ENCODE assay signal across 8 mouse cellular contexts in the genomic region with DNA sequence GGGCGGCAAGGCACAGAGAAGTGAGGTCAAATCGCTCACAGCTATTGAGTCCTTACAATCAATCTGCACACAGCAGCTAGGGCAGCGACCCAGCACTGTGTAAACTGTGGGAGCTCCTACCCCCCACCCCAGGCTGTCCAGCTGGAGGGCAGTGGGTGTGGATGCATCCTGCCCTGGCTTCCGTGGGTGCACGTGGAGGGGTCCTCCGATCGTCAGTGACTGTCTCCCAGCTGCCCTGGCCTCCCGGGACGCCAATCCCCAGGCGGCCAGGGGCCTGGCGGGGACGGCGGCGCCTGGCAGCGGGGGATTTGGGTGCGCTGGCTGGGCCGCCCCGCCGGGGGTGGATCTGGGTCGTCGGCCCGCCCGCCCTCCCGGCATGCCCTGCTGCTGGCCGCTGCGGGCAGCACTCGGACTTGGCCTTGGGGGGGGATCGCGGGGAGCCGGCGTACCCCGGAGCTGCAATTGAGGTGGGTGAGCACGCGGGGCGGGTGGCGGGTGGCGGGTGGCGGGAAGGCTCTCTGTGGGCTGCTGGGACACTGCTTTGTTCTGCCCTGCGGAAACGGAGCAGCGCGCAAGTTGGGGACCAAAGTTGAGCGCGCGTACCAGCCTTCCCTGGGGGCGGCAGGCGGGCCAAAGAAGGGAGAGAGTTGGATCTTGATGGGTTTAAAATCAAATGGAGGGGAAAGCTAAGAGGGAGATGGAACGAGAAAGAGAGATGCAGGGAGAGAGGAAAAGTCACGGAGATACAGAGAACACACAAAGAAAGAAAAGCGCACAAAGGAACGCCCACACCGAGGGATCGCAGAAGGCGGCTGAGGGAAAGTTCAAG. TPM values are rescaled to one million over a fixed set of nuclear protein-coding genes. Genes with fewer than 3 reads are reported as not detected.
DNase-seq lines count a peak whose midpoint lies in the region; ATAC-seq and TF ChIP-seq lines count a peak whose summit lies in the region.

Tmem98 (plus strand) TSS at position 183 of the 829 bp plus-strand sequence.

- H3K27ac ChIP-seq in hindbrain, embryonic 15.5 days (replicated peaks) = no peak within 1 kb of the TSS
- H3K27ac ChIP-seq in neural tube, embryonic 11.5 days (ENCODE audit: low read depth, low read length) = peak within 1 kb of the TSS; percentile 80

- no peaks in the 10 kb centered on the region for H3K9me3 ChIP-seq in hindbrain, embryonic 15.5 days
- no peaks in the 10 kb centered on the region for H3K9me3 ChIP-seq in neural tube, embryonic 11.5 days (ENCODE audit: control insufficient read depth, low read length)

- peak; percentile 38 to 50 for DNase-seq in layer of hippocampus, adult 18-20 months (ENCODE audit: low spot score in 2 of 2)
- DNase-seq in layer of hippocampus, postnatal 14 days (ENCODE audit: low spot score in 2 of 2) = no peak
- DNase-seq in brain, embryonic 14.5 days (ENCODE audit: low read depth) = peak; percentile 69
- peak; percentile 35 for DNase-seq in forelimb bud, embryonic 11.5 days (ENCODE audit: low read depth, low spot score)
- DNase-seq in liver = peak; percentile 54
- peak; percentile 57 for DNase-seq in neural tube, embryonic 11.5 days (ENCODE audit: low spot score)

- no peaks in the 10 kb centered on the region for H3K36me3 ChIP-seq in hindbrain, embryonic 15.5 days
- H3K36me3 ChIP-seq in neural tube, embryonic 11.5 days (ENCODE audit: control insufficient read depth, insufficient read depth, low read length) = 0 out of 2 replicates have a peak, but pooled peaks cover 2% of the 10 kb centered on the region

- peak within 1 kb of the TSS; percentile 47 for H3K4me3 ChIP-seq in hindbrain, embryonic 15.5 days
- peak within 1 kb of the TSS; percentile 50 for H3K4me3 ChIP-seq in neural tube, embryonic 11.5 days (ENCODE audit: low read depth, low read length)

- H3K4me2 ChIP-seq in hindbrain, embryonic 15.5 days = peak within 1 kb of the TSS; percentile 87
- peak within 1 kb of the TSS; percentile 88 for H3K4me2 ChIP-seq in neural tube, embryonic 11.5 days (ENCODE audit: low read depth)

- H3K9ac ChIP-seq in hindbrain, embryonic 15.5 days = peak within 1 kb of the TSS; percentile 37
- peak within 1 kb of the TSS; percentile 92 for H3K9ac ChIP-seq in neural tube, embryonic 11.5 days (ENCODE audit: low read length)

- peaks cover 19% of the 10 kb centered on the region for H3K4me1 ChIP-seq in hindbrain, embryonic 15.5 days (replicated peaks)
- H3K4me1 ChIP-seq in neural tube, embryonic 11.5 days (ENCODE audit: control insufficient read depth, insufficient read depth, low read length) = peaks cover 9% of the 10 kb centered on the region; the same call in 1 of the 2 replicates

- no peak for TF ChIP-seq CTCF in brain, embryonic 14.5 days (IDR thresholded peaks at IDR 0.05; ENCODE audit: borderline replicate concordance, extremely low read depth, insufficient read depth, insufficient read length)

- TF ChIP-seq POLR2A in brain, embryonic 14.5 days (IDR thresholded peaks at IDR 0.05; ENCODE audit: borderline replicate concordance, extremely low read depth, insufficient read depth, insufficient read length, poor library complexity, severe bottlenecking) = 0 out of 2 replicates have a peak, but pooled peaks have one; percentile 11

- no peaks in the 10 kb centered on the region for H3K27me3 ChIP-seq in hindbrain, embryonic 15.5 days
- H3K27me3 ChIP-seq in neural tube, embryonic 11.5 days (ENCODE audit: control insufficient read depth, insufficient read depth, low read length) = no peaks in the 10 kb centered on the region

- ATAC-seq in hindbrain, embryonic 15.5 days (ENCODE audit: low FRiP score, low read depth) = peak; percentile 54
- peak; percentile 60 for ATAC-seq in neural tube, embryonic 11.5 days (ENCODE audit: insufficient read depth, low FRiP score, low TSS enrichment)
- ATAC-seq in CD4-positive, CD25-positive, alpha-beta regulatory T cell, adult 4 months = no peak

- WGBS in hindbrain, embryonic 15.5 days = under 1% methylated on average over 53 of the region's 54 CpGs
- WGBS in neural tube, embryonic 11.5 days = under 1% methylated on average over 46 of the region's 54 CpGs

RNA-seq across cellular contexts. Expression of gene Tmem98, which starts in this region (rescaled TPM):
- 10 to 100 TPM in 1 of 2 experiments, 1 to 10 TPM in 1; 9.0 to 10.6 TPM for total RNA-seq in layer of hippocampus, adult 18-20 months (2021)
- total RNA-seq in layer of hippocampus, postnatal 14 days (2021) = 10 to 100 TPM in 1 of 2 experiments, 1 to 10 TPM in 1; 7.3 to 10.7 TPM
- 28.0 and 36.4 TPM in 2 replicates for polyA plus RNA-seq in brain, embryonic 14.5 days (2012; rRNA removed)
- polyA plus RNA-seq in hindbrain, embryonic 15.5 days (2015; fragmentation: Nextera tagmentation; extraction: Ambion mirVana) = 21.9 and 24.9 TPM in 2 replicates
- polyA plus RNA-seq in neural tube, embryonic 11.5 days (2014; fragmentation: Nextera tagmentation; extraction: Ambion mirVana) = 76.3 and 84.4 TPM in 2 replicates
- not detected for polyA plus RNA-seq in CD4-positive, CD25-positive, alpha-beta regulatory T cell, adult 4 months (2017; shearing (Covaris generic))

Comparison
In these comparisons a context has a peak if more than half of its experiments do, and no peak if none do; other contexts are left out.
1. RNA of gene Tmem98 (polyA plus RNA-seq): 76.3 to 84.4 TPM in neural tube, embryonic 11.5 days, 28.0 to 36.4 TPM in brain, embryonic 14.5 days and 21.9 to 24.9 TPM in hindbrain, embryonic 15.5 days; not detected in CD4-positive, CD25-positive, alpha-beta regulatory T cell, adult 4 months; every median in the first group is over 10 times any median in the second.
2. DNase-seq: peak in layer of hippocampus, adult 18-20 months (2 of 2), brain, embryonic 14.5 days (single experiment), forelimb bud, embryonic 11.5 days (single experiment), liver (single experiment) and neural tube, embryonic 11.5 days (single experiment); none in layer of hippocampus, postnatal 14 days (0 of 2).